Mouse (Mus musculus): Measurements from ENCODE around the gene Fstl4. TPM values are rescaled to one million over a fixed set of nuclear protein-coding genes. Genes with fewer than 3 reads are reported as not detected.

Fstl4 gene
- not detected for polyA plus RNA-seq (2014; fragmentation: Illumina TruSeq; extraction: RNeasy Lipid Tissue Mini Kit (QIAGEN cat#74804); ENCODE audit: low read depth, low replicate concordance)

GRCm38 (mm10) chr11:52764461-52764893 lies at the start of gene Fstl4:
Gene Fstl4 (plus strand): TSS chr11:52764634.

